Mouse (Mus musculus): ENCODE results near the gene Patl1. TPM values are rescaled to one million over a fixed set of nuclear protein-coding genes. Genes with fewer than 3 reads are reported as not detected.

Patl1 gene
- polyA plus RNA-seq, 1 experiment: 42.2 TPM

DNA sequence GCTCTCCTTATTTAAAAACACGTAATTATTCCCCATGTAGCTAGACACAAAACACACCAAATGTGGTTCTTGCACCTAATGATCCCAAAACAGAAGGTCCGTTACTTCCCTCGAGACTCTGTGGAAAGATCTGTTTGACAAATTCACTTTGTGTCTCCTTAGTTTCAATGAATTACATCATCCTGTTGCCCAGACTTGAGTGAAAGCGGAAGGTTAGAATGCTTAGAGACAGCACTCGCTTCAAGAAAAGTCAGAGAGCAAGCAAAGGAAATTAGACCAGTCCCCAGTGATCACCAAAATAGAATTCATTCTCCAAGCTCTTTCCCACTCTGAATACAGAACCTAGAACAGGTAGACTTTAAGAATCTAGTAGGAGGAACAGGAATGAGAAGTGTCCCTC, 45.2 kb downstream of the Patl1 start:
- Histone ChIP-seq H3K9ac (ENCODE audit: low read depth, poor library complexity, severe bottlenecking) (no peak overlapping the region), H3K27ac (ENCODE audit: insufficient read depth, low read length) (no peak overlapping the region), H3K4me1 (ENCODE audit: control insufficient read depth, insufficient read depth, low read length) (no peaks in the 10 kb centered on the region), H3K9me3 (replicated peaks; ENCODE audit: control insufficient read depth, insufficient read depth, low read length, poor library complexity, severe bottlenecking) (no peaks in the 10 kb centered on the region), H3K27me3 (ENCODE audit: control insufficient read depth, insufficient read depth, low read length, poor library complexity, severe bottlenecking) (no peaks in the 10 kb centered on the region), H3K36me3 (ENCODE audit: control insufficient read depth, insufficient read depth, low read length, poor library complexity, severe bottlenecking) (no peaks in the 10 kb centered on the region), H3K4me3 (ENCODE audit: low read depth, low read length) (no peak overlapping the region)
- no peak for TF ChIP-seq POLR2A (IDR thresholded peaks at IDR 0.05; ENCODE audit: insufficient read depth, low read length)
- TF ChIP-seq EP300 (IDR thresholded peaks at IDR 0.05; ENCODE audit: insufficient read depth, low read depth, low read length): no peak
- TF ChIP-seq CTCF (IDR thresholded peaks at IDR 0.05; ENCODE audit: low read depth, low read length): no peak

DNA sequence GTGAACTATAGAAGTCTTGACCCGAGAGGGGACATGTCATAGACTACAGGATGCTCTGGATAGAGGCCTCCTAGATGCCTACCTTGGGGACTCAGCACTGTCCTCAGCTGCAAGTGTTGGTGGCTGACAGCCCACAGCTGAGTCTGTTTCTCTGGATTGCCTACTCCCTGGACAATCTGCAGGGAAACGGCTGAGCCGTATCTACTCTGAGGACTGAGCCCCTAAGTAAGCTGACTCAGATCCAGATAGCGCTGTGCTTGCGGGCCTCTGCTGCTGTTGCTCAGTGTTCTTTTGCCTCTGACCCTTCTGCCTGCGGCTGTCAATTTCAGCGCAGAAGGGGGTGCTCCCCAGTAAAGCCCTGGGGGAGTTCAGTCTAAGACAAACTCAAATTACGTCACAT, 45.6 kb downstream of the Patl1 start:
- TF ChIP-seq POLR2A (IDR thresholded peaks at IDR 0.05; ENCODE audit: insufficient read depth, low read length) (no peak), EP300 (IDR thresholded peaks at IDR 0.05; ENCODE audit: insufficient read depth, low read depth, low read length) (no peak), CTCF (IDR thresholded peaks at IDR 0.05; ENCODE audit: low read depth, low read length) (no peak)
- H3K27me3 ChIP-seq (ENCODE audit: control insufficient read depth, insufficient read depth, low read length, poor library complexity, severe bottlenecking): no peaks in the 10 kb centered on the region
- H3K9me3 ChIP-seq (replicated peaks; ENCODE audit: control insufficient read depth, insufficient read depth, low read length, poor library complexity, severe bottlenecking): no peaks in the 10 kb centered on the region
- no peak overlapping the region for H3K9ac ChIP-seq (ENCODE audit: low read depth, poor library complexity, severe bottlenecking)
- H3K27ac ChIP-seq (ENCODE audit: insufficient read depth, low read length): no peak overlapping the region
- no peaks in the 10 kb centered on the region for H3K4me1 ChIP-seq (ENCODE audit: control insufficient read depth, insufficient read depth, low read length)
- no peaks in the 10 kb centered on the region for H3K36me3 ChIP-seq (ENCODE audit: control insufficient read depth, insufficient read depth, low read length, poor library complexity, severe bottlenecking)
- no peak overlapping the region for H3K4me3 ChIP-seq (ENCODE audit: low read depth, low read length)

DNA sequence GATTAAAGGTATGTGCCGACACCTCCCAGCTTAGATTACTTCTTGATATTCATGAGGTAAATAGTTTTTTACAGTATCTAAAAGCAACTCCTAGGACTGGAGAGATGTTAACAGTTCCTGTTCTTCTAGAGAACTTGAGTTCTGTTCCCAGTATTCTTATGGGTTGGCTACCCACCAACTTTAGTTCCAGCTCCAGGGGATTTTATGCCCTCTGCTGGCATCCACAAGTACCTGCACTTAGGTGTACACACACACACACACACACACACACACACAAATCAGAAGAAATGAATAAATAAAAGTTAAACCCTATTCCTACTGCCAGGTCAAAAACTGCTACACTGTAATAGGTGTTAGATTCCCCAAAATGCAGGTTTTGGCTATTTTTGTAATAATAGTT, 52.1 kb downstream of the Patl1 start:
- H3K4me1 ChIP-seq (ENCODE audit: control insufficient read depth, insufficient read depth, low read length): no peaks in the 10 kb centered on the region
- no peaks in the 10 kb centered on the region for H3K36me3 ChIP-seq (ENCODE audit: control insufficient read depth, insufficient read depth, low read length, poor library complexity, severe bottlenecking)
- no peaks in the 10 kb centered on the region for H3K9me3 ChIP-seq (replicated peaks; ENCODE audit: control insufficient read depth, insufficient read depth, low read length, poor library complexity, severe bottlenecking)
- no peak overlapping the region for H3K4me3 ChIP-seq (ENCODE audit: low read depth, low read length)
- no peak overlapping the region for H3K9ac ChIP-seq (ENCODE audit: low read depth, poor library complexity, severe bottlenecking)
- no peak for TF ChIP-seq EP300 (IDR thresholded peaks at IDR 0.05; ENCODE audit: insufficient read depth, low read depth, low read length)
- TF ChIP-seq CTCF (IDR thresholded peaks at IDR 0.05; ENCODE audit: low read depth, low read length): no peak
- no peak for TF ChIP-seq POLR2A (IDR thresholded peaks at IDR 0.05; ENCODE audit: insufficient read depth, low read length)
- H3K27ac ChIP-seq (ENCODE audit: insufficient read depth, low read length): no peak overlapping the region
- H3K27me3 ChIP-seq (ENCODE audit: control insufficient read depth, insufficient read depth, low read length, poor library complexity, severe bottlenecking): no peaks in the 10 kb centered on the region

DNA sequence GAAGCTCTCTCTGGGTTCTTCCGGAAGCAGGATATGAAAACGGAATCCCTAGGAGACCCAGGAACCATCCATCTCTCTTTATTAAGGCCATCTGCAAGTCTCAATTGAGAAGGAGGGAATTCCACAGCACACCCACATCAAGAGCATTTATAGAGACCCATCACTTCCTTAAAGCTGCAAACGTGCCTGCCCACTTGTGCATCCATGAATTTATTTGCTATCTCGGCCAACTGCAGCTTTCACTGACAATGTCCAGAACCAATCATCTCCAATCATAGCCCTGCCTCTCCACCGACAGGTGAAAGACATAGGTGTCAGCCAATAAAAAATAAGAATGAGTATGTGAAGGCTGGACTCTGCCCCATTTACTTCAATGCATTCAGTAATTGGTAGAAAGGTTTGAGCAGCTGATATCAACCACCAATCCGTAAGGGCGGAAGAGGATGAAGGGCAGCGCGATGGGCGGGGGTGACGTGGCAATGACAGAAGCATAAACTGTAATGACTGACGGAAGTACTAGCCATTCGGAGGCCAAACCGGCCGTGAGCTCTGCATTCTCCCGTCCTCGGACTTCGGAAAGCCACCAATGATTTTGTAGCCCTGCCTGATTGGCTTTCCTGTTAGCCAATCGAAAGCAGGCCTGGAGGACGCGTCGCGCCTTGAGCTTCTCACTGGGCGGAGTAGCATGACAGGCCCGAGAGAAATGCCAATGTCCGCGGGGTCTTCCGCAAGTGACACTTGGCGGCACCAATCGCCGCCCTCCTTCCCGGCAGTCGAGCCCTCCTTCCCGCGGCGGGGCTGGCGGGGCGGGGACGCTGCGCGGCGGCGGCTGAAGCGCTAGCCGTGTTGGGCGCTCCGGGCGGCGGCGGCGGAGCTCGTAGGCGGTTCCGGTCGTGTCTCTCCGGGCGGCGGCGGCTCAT, 53.1 kb downstream of the Patl1 start, which contains the start of gene Osbp:
TSS of gene Osbp (plus strand) at position 919 of the 920 bp plus-strand sequence.
- H3K27ac ChIP-seq (ENCODE audit: insufficient read depth, low read length): 0 out of 2 replicates have a peak within 1 kb of the TSS, but pooled peaks have one; percentile 31
- H3K9me3 ChIP-seq (replicated peaks; ENCODE audit: control insufficient read depth, insufficient read depth, low read length, poor library complexity, severe bottlenecking): no peaks in the 10 kb centered on the region
- no peaks in the 10 kb centered on the region for H3K4me1 ChIP-seq (ENCODE audit: control insufficient read depth, insufficient read depth, low read length)
- H3K9ac ChIP-seq (ENCODE audit: low read depth, poor library complexity, severe bottlenecking): peak within 1 kb of the TSS; percentile 80
- H3K4me3 ChIP-seq (ENCODE audit: low read depth, low read length): peak within 1 kb of the TSS; percentile 82
- TF ChIP-seq POLR2A (IDR thresholded peaks at IDR 0.05; ENCODE audit: insufficient read depth, low read length) (peak; percentile 52), EP300 (IDR thresholded peaks at IDR 0.05; ENCODE audit: insufficient read depth, low read depth, low read length) (no peak), CTCF (IDR thresholded peaks at IDR 0.05; ENCODE audit: low read depth, low read length) (no peak)
- no peaks in the 10 kb centered on the region for H3K36me3 ChIP-seq (ENCODE audit: control insufficient read depth, insufficient read depth, low read length, poor library complexity, severe bottlenecking)
- no peaks in the 10 kb centered on the region for H3K27me3 ChIP-seq (ENCODE audit: control insufficient read depth, insufficient read depth, low read length, poor library complexity, severe bottlenecking)

DNA sequence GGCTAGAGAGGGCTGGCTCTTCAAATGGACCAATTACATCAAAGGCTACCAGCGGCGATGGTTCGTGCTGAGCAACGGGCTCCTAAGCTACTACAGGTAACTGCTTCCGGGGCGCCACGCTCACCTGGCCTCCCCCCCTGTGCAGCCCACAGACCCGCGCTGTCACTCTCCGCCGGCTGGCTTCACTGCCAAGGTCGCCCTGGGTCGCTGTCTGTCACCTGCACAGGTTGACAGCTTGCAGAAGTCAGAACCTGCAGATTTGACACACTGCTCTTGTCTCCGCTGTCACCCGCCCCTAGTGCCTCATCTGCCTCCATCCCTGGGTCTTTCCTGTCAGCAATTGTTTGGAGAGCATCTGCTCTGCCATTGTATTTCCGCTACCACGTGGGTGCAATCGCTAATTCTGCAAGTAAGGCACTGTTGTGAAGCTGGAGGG, 54.0 kb downstream of the Patl1 start:
- TF ChIP-seq CTCF (IDR thresholded peaks at IDR 0.05; ENCODE audit: low read depth, low read length): no peak
- Histone ChIP-seq H3K36me3 (ENCODE audit: control insufficient read depth, insufficient read depth, low read length, poor library complexity, severe bottlenecking) (peaks cover 4% of the 10 kb centered on the region; the same call in 1 of the 2 replicates), H3K27ac (ENCODE audit: insufficient read depth, low read length) (no peak overlapping the region), H3K4me1 (ENCODE audit: control insufficient read depth, insufficient read depth, low read length) (no peaks in the 10 kb centered on the region), H3K9me3 (replicated peaks; ENCODE audit: control insufficient read depth, insufficient read depth, low read length, poor library complexity, severe bottlenecking) (no peaks in the 10 kb centered on the region), H3K4me3 (ENCODE audit: low read depth, low read length) (peak overlapping the region; percentile 82), H3K27me3 (ENCODE audit: control insufficient read depth, insufficient read depth, low read length, poor library complexity, severe bottlenecking) (no peaks in the 10 kb centered on the region), H3K9ac (ENCODE audit: low read depth, poor library complexity, severe bottlenecking) (peak overlapping the region; percentile 73)
